8 mouse cellular contexts compared by ENCODE assay signal in genomic region chr8:11728482-11729295, GRCm38 (mm10). TPM values are rescaled to one million over a fixed set of nuclear protein-coding genes. Genes with fewer than 3 reads are reported as not detected.
DNase-seq lines count a peak whose midpoint lies in the region; ATAC-seq and TF ChIP-seq lines count a peak whose summit lies in the region.

No protein-coding gene starts in this region.

- ATAC-seq in intestine, embryonic 16.5 days = peak; percentile 21; the same call in 1 of the 2 replicates
- ATAC-seq in limb, embryonic 14.5 days (ENCODE audit: low FRiP score, low read depth) = peak; percentile 48; the same call in 1 of the 2 replicates
- no peak for ATAC-seq in inflammation-experienced regulatory T-cells, adult 6 months

- H3K27ac ChIP-seq in forebrain, embryonic 10.5 days = peak overlapping the region; percentile 98
- H3K27ac ChIP-seq in intestine, embryonic 16.5 days (ENCODE audit: low read length) = peak overlapping the region; percentile 28; the same call in 1 of the 2 replicates
- peak overlapping the region; percentile 76 for H3K27ac ChIP-seq in limb, embryonic 14.5 days (replicated peaks; ENCODE audit: low read depth, low read length)

- no peaks in the 10 kb centered on the region for H3K9me3 ChIP-seq in E14TG2a.4 (ENCODE audit: low read length)
- no peaks in the 10 kb centered on the region for H3K9me3 ChIP-seq in forebrain, embryonic 10.5 days
- H3K9me3 ChIP-seq in intestine, embryonic 16.5 days (ENCODE audit: control insufficient read depth, low read length) = no peaks in the 10 kb centered on the region
- H3K9me3 ChIP-seq in limb, embryonic 14.5 days (ENCODE audit: control insufficient read depth, low read length) = no peaks in the 10 kb centered on the region

- H3K9ac ChIP-seq in intestine, embryonic 16.5 days (ENCODE audit: low read depth, low read length) = peak overlapping the region; percentile 65
- H3K9ac ChIP-seq in limb, embryonic 14.5 days (ENCODE audit: low read depth, low read length, severe bottlenecking) = peak overlapping the region; percentile 77

- peak overlapping the region; percentile 86 for H3K4me3 ChIP-seq in E14TG2a.4 (replicated peaks; ENCODE audit: low read length)
- H3K4me3 ChIP-seq in forebrain, embryonic 10.5 days = peak overlapping the region; percentile 80
- H3K4me3 ChIP-seq in intestine, embryonic 16.5 days (ENCODE audit: low read length) = peak overlapping the region; percentile 63
- peak overlapping the region; percentile 55 for H3K4me3 ChIP-seq in limb, embryonic 14.5 days (replicated peaks; ENCODE audit: low read length)

- no peak for TF ChIP-seq CTCF in E14TG2a.4 (conservative IDR thresholded peaks at IDR 0.05; ENCODE audit: low read length)
- TF ChIP-seq CTCF in brain, embryonic 14.5 days (IDR thresholded peaks at IDR 0.05; ENCODE audit: borderline replicate concordance, extremely low read depth, insufficient read depth, insufficient read length) = no peak

- H3K4me2 ChIP-seq in intestine, embryonic 16.5 days (ENCODE audit: low read depth, low read length) = peak overlapping the region; percentile 97
- H3K4me2 ChIP-seq in limb, embryonic 14.5 days (replicated peaks; ENCODE audit: low read depth, low read length, severe bottlenecking) = peak overlapping the region; percentile 81

- WGBS in forebrain, embryonic 10.5 days = under 1% methylated on average over 61 of the region's 61 CpGs
- WGBS in intestine, embryonic 16.5 days = 2% methylated on average over 61 of the region's 61 CpGs
- under 1% methylated on average over 50 of the region's 61 CpGs for WGBS in limb, embryonic 14.5 days

- H3K36me3 ChIP-seq in E14TG2a.4 (ENCODE audit: insufficient read depth, low read length) = no peaks in the 10 kb centered on the region
- peaks cover 6% of the 10 kb centered on the region for H3K36me3 ChIP-seq in forebrain, embryonic 10.5 days (replicated peaks)
- H3K36me3 ChIP-seq in intestine, embryonic 16.5 days (ENCODE audit: control insufficient read depth, insufficient read depth, low read length) = no peaks in the 10 kb centered on the region
- H3K36me3 ChIP-seq in limb, embryonic 14.5 days (ENCODE audit: control insufficient read depth, insufficient read depth, low read length) = no peaks in the 10 kb centered on the region

- DNase-seq in brain, embryonic 14.5 days (ENCODE audit: low read depth) = peak; percentile 76
- peak; percentile 63 for DNase-seq in forebrain, embryonic 10.5 days (ENCODE audit: extremely low spot score, low spot score)
- peak; percentile 42 for DNase-seq in limb, embryonic 14.5 days (ENCODE audit: low spot score)
- DNase-seq in retina, embryonic 14.5 days (ENCODE audit: low spot score) = peak; percentile 59
- no peak for DNase-seq in thymus, postnatal 10 days (ENCODE audit: low spot score in 2 of 2)

- H3K27me3 ChIP-seq in E14TG2a.4 (ENCODE audit: insufficient read depth, low read length) = peaks cover 66% of the 10 kb centered on the region
- peaks cover 47% of the 10 kb centered on the region for H3K27me3 ChIP-seq in forebrain, embryonic 10.5 days (ENCODE audit: poor library complexity, severe bottlenecking)
- H3K27me3 ChIP-seq in intestine, embryonic 16.5 days (replicated peaks; ENCODE audit: control insufficient read depth, insufficient read depth, low read length) = peaks cover 48% of the 10 kb centered on the region
- H3K27me3 ChIP-seq in limb, embryonic 14.5 days (ENCODE audit: control insufficient read depth, insufficient read depth, low read length) = peaks cover 20% of the 10 kb centered on the region; the same call in 1 of the 2 replicates

- peak; percentile 77 for TF ChIP-seq POLR2A in brain, embryonic 14.5 days (IDR thresholded peaks at IDR 0.05; ENCODE audit: borderline replicate concordance, extremely low read depth, insufficient read depth, insufficient read length, poor library complexity, severe bottlenecking)
- 0 out of 2 replicates have a peak, but pooled peaks have one; percentile 17 for TF ChIP-seq POLR2A in limb, embryonic 14.5 days (IDR thresholded peaks at IDR 0.05; ENCODE audit: borderline replicate concordance, extremely low read depth, insufficient read depth, insufficient read length)

- H3K4me1 ChIP-seq in E14TG2a.4 (replicated peaks; ENCODE audit: low read depth, low read length) = peaks cover 22% of the 10 kb centered on the region
- H3K4me1 ChIP-seq in forebrain, embryonic 10.5 days = peaks cover 38% of the 10 kb centered on the region
- peaks cover 7% of the 10 kb centered on the region for H3K4me1 ChIP-seq in intestine, embryonic 16.5 days (ENCODE audit: control insufficient read depth, insufficient read depth, low read length)
- H3K4me1 ChIP-seq in limb, embryonic 14.5 days (ENCODE audit: control insufficient read depth, insufficient read depth, low read length) = peaks cover 22% of the 10 kb centered on the region

RNA-seq across cellular contexts. Expression of gene Arhgef7, which starts 1.2 kb away (rescaled TPM):
- 85.1 and 124 TPM in 2 replicates for polyA plus RNA-seq in brain, embryonic 14.5 days (2012; rRNA removed)
- polyA plus RNA-seq in forebrain, embryonic 10.5 days (2016; fragmentation: Nextera tagmentation; extraction: Ambion mirVana) = 54.6 and 56.9 TPM in 2 replicates
- polyA plus RNA-seq in intestine, embryonic 16.5 days (2015; fragmentation: Nextera tagmentation; extraction: Ambion mirVana) = 23.9 and 24.0 TPM in 2 replicates
- polyA plus RNA-seq in limb, embryonic 14.5 days (2012; rRNA removed) = 52.6 and 58.6 TPM in 2 replicates
- polyA plus RNA-seq in limb, embryonic 14.5 days (2014; fragmentation: Nextera tagmentation; extraction: Ambion mirVana) = 54.4 and 56.5 TPM in 2 replicates
- 10 to 100 TPM; 23.6 to 35.3 (median 32.0) TPM for polyA plus RNA-seq in inflammation-experienced regulatory T-cells, adult 6 months (2017; shearing (Covaris generic))

RNA-seq across cellular contexts. Expression of gene 1700016D06Rik, which starts 27.8 kb away (rescaled TPM):
- not detected in 2 replicates for polyA plus RNA-seq in brain, embryonic 14.5 days (2012; rRNA removed)
- polyA plus RNA-seq in forebrain, embryonic 10.5 days (2016; fragmentation: Nextera tagmentation; extraction: Ambion mirVana) = not detected in 2 replicates
- not detected in 2 replicates for polyA plus RNA-seq in intestine, embryonic 16.5 days (2015; fragmentation: Nextera tagmentation; extraction: Ambion mirVana)
- not detected in 2 replicates for polyA plus RNA-seq in limb, embryonic 14.5 days (2012; rRNA removed)
- not detected in 2 replicates for polyA plus RNA-seq in limb, embryonic 14.5 days (2014; fragmentation: Nextera tagmentation; extraction: Ambion mirVana)
- polyA plus RNA-seq in inflammation-experienced regulatory T-cells, adult 6 months (2017; shearing (Covaris generic)) = not detected

Comparison
In these comparisons a context has a peak if more than half of its experiments do, and no peak if none do; other contexts are left out.
1. DNase-seq: peak in brain, embryonic 14.5 days (single experiment), forebrain, embryonic 10.5 days (single experiment), limb, embryonic 14.5 days (single experiment) and retina, embryonic 14.5 days (single experiment); none in thymus, postnatal 10 days (0 of 2).
2. H3K27ac ChIP-seq: peak in every context shown above with its lines; median percentile 98 in forebrain, embryonic 10.5 days; 76 in limb, embryonic 14.5 days; 28 in intestine, embryonic 16.5 days.
3. Peak in every context shown above with its lines, with median percentiles within 50 percentile points of each other: H3K4me3 ChIP-seq.